Comparison of ENCODE assay signal across 9 mouse cellular contexts in genomic region chr1:164138365-164139130, GRCm38 (mm10). TPM values are rescaled to one million over a fixed set of nuclear protein-coding genes. Genes with fewer than 3 reads are reported as not detected.
DNase-seq lines count a peak whose midpoint lies in the region; ATAC-seq and TF ChIP-seq lines count a peak whose summit lies in the region.
"Had no signal": no experiment of that assay in that cellular context is flagged by ENCODE, and none has a peak within 500 bp of the region (broad histone marks: within the 10 kb centered on the region; RNA-seq: fewer than 3 reads in every experiment).

No protein-coding gene starts in this region.

- peaks cover 2% of the 10 kb centered on the region; the same call in 1 of the 2 replicates for H3K4me1 ChIP-seq in heart, embryonic 16.5 days (ENCODE audit: control insufficient read depth, insufficient read depth, low read length)
- H3K4me1 ChIP-seq in liver, embryonic 13.5 days (replicated peaks), result no peaks in the 10 kb centered on the region
- no peaks in the 10 kb centered on the region for H3K4me1 ChIP-seq in neural tube, embryonic 11.5 days (ENCODE audit: control insufficient read depth, insufficient read depth, low read length)
- H3K4me1 ChIP-seq in stomach, embryonic 16.5 days (ENCODE audit: control insufficient read depth, insufficient read depth, low read length), result no peaks in the 10 kb centered on the region

- H3K27me3 ChIP-seq in heart, embryonic 16.5 days (ENCODE audit: control insufficient read depth, insufficient read depth, low read length), result no peaks in the 10 kb centered on the region
- no peaks in the 10 kb centered on the region for H3K27me3 ChIP-seq in liver, embryonic 13.5 days
- no peaks in the 10 kb centered on the region for H3K27me3 ChIP-seq in neural tube, embryonic 11.5 days (ENCODE audit: control insufficient read depth, insufficient read depth, low read length)
- no peaks in the 10 kb centered on the region for H3K27me3 ChIP-seq in stomach, embryonic 16.5 days (ENCODE audit: control insufficient read depth, insufficient read depth, low read length)

- no peak overlapping the region for H3K27ac ChIP-seq in heart, embryonic 16.5 days (ENCODE audit: low read length)
- H3K27ac ChIP-seq in liver, embryonic 13.5 days, result no peak overlapping the region
- no peak overlapping the region for H3K27ac ChIP-seq in neural tube, embryonic 11.5 days (ENCODE audit: low read depth, low read length)
- H3K27ac ChIP-seq in stomach, embryonic 16.5 days (ENCODE audit: low read length), result no peak overlapping the region

- WGBS in heart, embryonic 16.5 days, result 4% methylated on average over 5 of the region's 5 CpGs
- WGBS in liver, embryonic 13.5 days (ENCODE audit: insufficient replicate concordance), result under 1% methylated on average over 5 of the region's 5 CpGs
- WGBS in neural tube, embryonic 11.5 days, result 8% methylated on average over 5 of the region's 5 CpGs
- WGBS in stomach, embryonic 16.5 days, result 6% methylated on average over 5 of the region's 5 CpGs

- ATAC-seq in heart, embryonic 16.5 days (replicated peaks; ENCODE audit: extremely low read depth, insufficient read depth, low FRiP score), result peak; percentile 63; the same call in 1 of the 2 replicates
- peak; percentile 66; the same call in 1 of the 2 replicates for ATAC-seq in liver, embryonic 13.5 days (ENCODE audit: low read depth)
- ATAC-seq in neural tube, embryonic 11.5 days (ENCODE audit: insufficient read depth, low FRiP score, low TSS enrichment), result peak; percentile 77
- ATAC-seq in stomach, embryonic 16.5 days (ENCODE audit: insufficient read depth, low FRiP score), result peak; percentile 68; the same call in 1 of the 2 replicates

- no peaks in the 10 kb centered on the region for H3K36me3 ChIP-seq in heart, embryonic 16.5 days (ENCODE audit: control insufficient read depth, insufficient read depth)
- no peaks in the 10 kb centered on the region for H3K36me3 ChIP-seq in liver, embryonic 13.5 days
- no peaks in the 10 kb centered on the region for H3K36me3 ChIP-seq in neural tube, embryonic 11.5 days (ENCODE audit: control insufficient read depth, insufficient read depth, low read length)
- H3K36me3 ChIP-seq in stomach, embryonic 16.5 days (ENCODE audit: control insufficient read depth, insufficient read depth, low read length), result no peaks in the 10 kb centered on the region

- H3K4me2 ChIP-seq in heart, embryonic 16.5 days (ENCODE audit: low read depth, low read length), result peak overlapping the region; percentile 10; the same call in 1 of the 2 replicates
- no peak overlapping the region for H3K4me2 ChIP-seq in liver, embryonic 13.5 days
- H3K4me2 ChIP-seq in neural tube, embryonic 11.5 days (ENCODE audit: low read depth), result no peak overlapping the region
- peak overlapping the region; percentile 42 for H3K4me2 ChIP-seq in stomach, embryonic 16.5 days (ENCODE audit: low read depth, low read length)

- peak; percentile 93 for DNase-seq in CD4-positive, CD25-positive, alpha-beta regulatory T cell, adult 2 months (ENCODE audit: low read depth, low spot score)
- DNase-seq in brain, embryonic 14.5 days (ENCODE audit: low read depth), result peak; percentile 78
- peak; percentile 38 for DNase-seq in fibroblast of lung, adult 2 months (ENCODE audit: low read depth)
- peak; percentile 76 to 86 for DNase-seq in kidney, postnatal 25 days
- peak; percentile 49 for DNase-seq in liver, embryonic 13.5 days
- DNase-seq in neural tube, embryonic 11.5 days (ENCODE audit: low spot score), result peak; percentile 82

- peak; percentile 89 for TF ChIP-seq CTCF in brain, embryonic 14.5 days (IDR thresholded peaks at IDR 0.05; ENCODE audit: borderline replicate concordance, extremely low read depth, insufficient read depth, insufficient read length)

- no peak for TF ChIP-seq POLR2A in brain, embryonic 14.5 days (IDR thresholded peaks at IDR 0.05; ENCODE audit: borderline replicate concordance, extremely low read depth, insufficient read depth, insufficient read length, poor library complexity, severe bottlenecking)

- H3K4me3 ChIP-seq in heart, embryonic 16.5 days (ENCODE audit: low read length), result no peak overlapping the region
- H3K4me3 ChIP-seq in liver, embryonic 13.5 days (replicated peaks), result no peak overlapping the region
- H3K4me3 ChIP-seq in neural tube, embryonic 11.5 days (ENCODE audit: low read depth, low read length), result no peak overlapping the region
- no peak overlapping the region for H3K4me3 ChIP-seq in stomach, embryonic 16.5 days (replicated peaks; ENCODE audit: low read length)
- H3K4me3 ChIP-seq: erythroblast, embryonic 14.5 days had no signal

- no peak overlapping the region for H3K9ac ChIP-seq in heart, embryonic 16.5 days (ENCODE audit: low read length)
- H3K9ac ChIP-seq in liver, embryonic 13.5 days, result no peak overlapping the region
- no peak overlapping the region for H3K9ac ChIP-seq in neural tube, embryonic 11.5 days (ENCODE audit: low read length)
- H3K9ac ChIP-seq in stomach, embryonic 16.5 days (ENCODE audit: low read length), result no peak overlapping the region

- H3K9me3 ChIP-seq in heart, embryonic 16.5 days (replicated peaks; ENCODE audit: control insufficient read depth, low read length), result no peaks in the 10 kb centered on the region
- no peaks in the 10 kb centered on the region for H3K9me3 ChIP-seq in liver, embryonic 13.5 days (replicated peaks)
- H3K9me3 ChIP-seq in neural tube, embryonic 11.5 days (ENCODE audit: control insufficient read depth, low read length), result no peaks in the 10 kb centered on the region
- H3K9me3 ChIP-seq in stomach, embryonic 16.5 days (replicated peaks; ENCODE audit: control insufficient read depth, low read length), result no peaks in the 10 kb centered on the region

RNA-seq across cellular contexts. Expression of gene F5, which starts 13.1 kb away (rescaled TPM):
- polyA plus RNA-seq in brain, embryonic 14.5 days (2012; rRNA removed), result 0.16 and 0.36 TPM in 2 replicates
- 0.21 TPM in 2 replicates for polyA plus RNA-seq in heart, embryonic 16.5 days (2015; fragmentation: Nextera tagmentation; extraction: Ambion mirVana)
- 5.0 and 7.3 TPM in 2 replicates for polyA plus RNA-seq in liver, embryonic 13.5 days (2015; fragmentation: Nextera tagmentation; extraction: Ambion mirVana)
- polyA plus RNA-seq in neural tube, embryonic 11.5 days (2014; fragmentation: Nextera tagmentation; extraction: Ambion mirVana), result 0.38 and 0.42 TPM in 2 replicates
- polyA plus RNA-seq in stomach, embryonic 16.5 days (2015; fragmentation: Nextera tagmentation; extraction: Ambion mirVana), result 1.3 and 1.8 TPM in 2 replicates

RNA-seq across cellular contexts. Expression of gene Selp, which starts 23.5 kb away (rescaled TPM):
- polyA plus RNA-seq in brain, embryonic 14.5 days (2012; rRNA removed), result not detected in 2 replicates
- 0.34 and 0.38 TPM in 2 replicates for polyA plus RNA-seq in heart, embryonic 16.5 days (2015; fragmentation: Nextera tagmentation; extraction: Ambion mirVana)
- 0.53 and 0.80 TPM in 2 replicates for polyA plus RNA-seq in liver, embryonic 13.5 days (2015; fragmentation: Nextera tagmentation; extraction: Ambion mirVana)
- not detected in 2 replicates for polyA plus RNA-seq in neural tube, embryonic 11.5 days (2014; fragmentation: Nextera tagmentation; extraction: Ambion mirVana)
- polyA plus RNA-seq in stomach, embryonic 16.5 days (2015; fragmentation: Nextera tagmentation; extraction: Ambion mirVana), result 0.26 and 0.29 TPM in 2 replicates

Comparison
In these comparisons a context has a peak if more than half of its experiments do, and no peak if none do; other contexts are left out.
1. DNase-seq: peak in every context shown above with its lines; median percentile 93 in CD4-positive, CD25-positive, alpha-beta regulatory T cell, adult 2 months; 82 in neural tube, embryonic 11.5 days; 81 in kidney, postnatal 25 days; 78 in brain, embryonic 14.5 days; 49 in liver, embryonic 13.5 days; 38 in fibroblast of lung, adult 2 months.
2. H3K4me2 ChIP-seq: peak in heart, embryonic 16.5 days (single experiment) and stomach, embryonic 16.5 days (single experiment); none in liver, embryonic 13.5 days (single experiment) and neural tube, embryonic 11.5 days (single experiment).
3. Peak in every context shown above with its lines, with median percentiles within 50 percentile points of each other: ATAC-seq.